Mouse (Mus musculus) MEL (cell line): ENCODE results near the gene Sytl3. TPM values are rescaled to one million over a fixed set of nuclear protein-coding genes. Genes with fewer than 3 reads are reported as not detected.

Experiments
- DNase-seq: peaks from one replicate; pipeline ENCODE4 v3.0.0; 2011; ENCODE audit warnings: low read depth, low spot score
- H3K27ac ChIP-seq: 2 replicates; pipeline ENCODE4 v1.5.1; 2012; ENCODE audit warnings: low read depth, mild to moderate bottlenecking, control low read depth, low read length, moderate library complexity; ENCODE audit not compliant: control insufficient read depth
- H3K27me3 ChIP-seq, 2 experiments: fragments of 150-350 bp in 1 of 2; sonication (generic) in 1 of 2; 2 replicates each; pipeline ENCODE4 v1.6.1; 2012; ENCODE audit warnings: low read length in 2 of 2, mild to moderate bottlenecking in 2 of 2, improper control_type of control experiment in 1 of 2, moderate library complexity in 1 of 2; ENCODE audit not compliant: insufficient read depth in 2 of 2, control insufficient read depth in 1 of 2
- H3K36me3 ChIP-seq, 2 experiments: 2 replicates each; pipeline ENCODE4 v1.6.1; 2012 to 2014; ENCODE audit warnings: low read length in 2 of 2, improper control_type of control experiment in 1 of 2, inconsistent platforms in 1 of 2, mild to moderate bottlenecking in 1 of 2; ENCODE audit not compliant: insufficient read depth in 2 of 2, control insufficient read depth in 1 of 2
- H3K4me1 ChIP-seq, 2 experiments: fragments of 150-350 bp in 1 of 2; sonication (generic) in 1 of 2; 2 replicates each; pipeline ENCODE4 v1.6.1; 2012; ENCODE audit warnings: low read length in 2 of 2, improper control_type of control experiment in 1 of 2, mild to moderate bottlenecking in 1 of 2; ENCODE audit not compliant: insufficient read depth in 2 of 2, control insufficient read depth in 1 of 2
- H3K4me3 ChIP-seq, 2 experiments: fragments of 150-350 bp in 1 of 2; sonication (generic) in 1 of 2; 2 replicates each; pipeline ENCODE4 v1.5.1; 2012; ENCODE audit warnings: low read depth in 2 of 2, low read length in 2 of 2, mild to moderate bottlenecking in 2 of 2, moderate library complexity in 2 of 2, control low read depth in 1 of 2, improper control_type of control experiment in 1 of 2; ENCODE audit not compliant: control insufficient read depth in 1 of 2, insufficient read depth in 1 of 2
- H3K79me2 ChIP-seq: 2 replicates; pipeline ENCODE4 v1.6.1; 2012; ENCODE audit warnings: mild to moderate bottlenecking, low read length, moderate library complexity; ENCODE audit not compliant: control insufficient read depth, poor library complexity, insufficient read depth
- H3K9ac ChIP-seq: 2 replicates; pipeline ENCODE4 v1.6.1; 2012; ENCODE audit warnings: low read depth, mild to moderate bottlenecking, control low read depth, low read length, moderate library complexity; ENCODE audit not compliant: control insufficient read depth, poor library complexity, severe bottlenecking
- H3K9me3 ChIP-seq: fragments of 150-350 bp; sonication (generic); replicated peaks from 2 replicates; pipeline ENCODE4 v1.6.1; 2012; ENCODE audit warnings: mild to moderate bottlenecking, low read length, improper control_type of control experiment, moderate library complexity; ENCODE audit not compliant: insufficient read depth
- CTCF ChIP-seq, 3 experiments: IDR thresholded peaks in 2 of 3; conservative IDR thresholded peaks in 1 of 3; 2 replicates each; pipeline ENCODE4 v1.5.1; 2011 to 2012; ENCODE audit warnings: low read length in 3 of 3, low read depth in 2 of 3, mild to moderate bottlenecking in 2 of 3, improper control_type of control experiment in 1 of 3, inconsistent platforms in 1 of 3, mixed read lengths in 1 of 3, moderate library complexity in 1 of 3; ENCODE audit not compliant: control insufficient read depth in 1 of 3, insufficient read depth in 1 of 3, poor library complexity in 1 of 3, severe bottlenecking in 1 of 3
- E2F4 ChIP-seq: IDR thresholded peaks from 2 replicates; pipeline ENCODE4 v1.6.1; 2011; ENCODE audit warnings: low read depth, low read length, improper control_type of control experiment, borderline replicate concordance
- ELF1 ChIP-seq: IDR thresholded peaks from 2 replicates; pipeline ENCODE4 v1.6.1; 2014; ENCODE audit warnings: low read depth, mild to moderate bottlenecking, inconsistent platforms, low read length, improper control_type of control experiment, moderate library complexity
- GABPA ChIP-seq: IDR thresholded peaks from 2 replicates; pipeline ENCODE4 v1.6.1; 2012; ENCODE audit warnings: low read depth, mild to moderate bottlenecking, inconsistent platforms, low read length, improper control_type of control experiment, moderate library complexity
- GATA1 ChIP-seq: IDR thresholded peaks from 2 replicates; pipeline ENCODE4 v1.6.1; 2011; ENCODE audit warnings: low read depth, low read length, improper control_type of control experiment
- JUND ChIP-seq: IDR thresholded peaks from 2 replicates; pipeline ENCODE4 v1.6.1; 2011; ENCODE audit warnings: low read depth, mild to moderate bottlenecking, improper control_type of control experiment, low read length
- KAT2A ChIP-seq: conservative IDR thresholded peaks from 2 replicates; pipeline ENCODE4 v1.6.1; 2012; ENCODE audit warnings: low read depth, low read length, improper control_type of control experiment, inconsistent platforms
- MAX ChIP-seq: IDR thresholded peaks from 2 replicates; pipeline ENCODE4 v1.6.1; 2011; ENCODE audit warnings: low read length, improper control_type of control experiment
- NELFE ChIP-seq: IDR thresholded peaks from 2 replicates; pipeline ENCODE4 v1.6.1; 2011; ENCODE audit warnings: low read depth, low read length, improper control_type of control experiment
- POLR2A ChIP-seq, 2 experiments: IDR thresholded peaks; 2 replicates each; pipeline ENCODE4 v1.6.1; 2011 to 2012; ENCODE audit warnings: low read length in 2 of 2, mild to moderate bottlenecking in 2 of 2, control low read depth in 1 of 2, improper control_type of control experiment in 1 of 2, low read depth in 1 of 2, moderate library complexity in 1 of 2; ENCODE audit not compliant: control insufficient read depth in 1 of 2, insufficient read depth in 1 of 2, poor library complexity in 1 of 2
- POLR2AphosphoS2 ChIP-seq: IDR thresholded peaks from 2 replicates; pipeline ENCODE4 v1.6.1; 2011; ENCODE audit warnings: low read length, improper control_type of control experiment
- POLR2AphosphoS5 ChIP-seq: IDR thresholded peaks from 2 replicates; pipeline ENCODE4 v1.6.1; 2012; ENCODE audit warnings: low read depth, borderline replicate concordance, mild to moderate bottlenecking, inconsistent platforms, low read length, moderate library complexity, mixed read lengths
- RAD21 ChIP-seq: IDR thresholded peaks from 2 replicates; pipeline ENCODE4 v1.6.1; 2011; ENCODE audit warnings: mild to moderate bottlenecking, low read depth, low read length, improper control_type of control experiment
- RCOR1 ChIP-seq: IDR thresholded peaks from 2 replicates; pipeline ENCODE4 v1.6.1; 2012; ENCODE audit warnings: low read depth, mild to moderate bottlenecking, inconsistent platforms, low read length, improper control_type of control experiment
- SIN3A ChIP-seq: IDR thresholded peaks from 2 replicates; pipeline ENCODE4 v1.6.1; 2012; ENCODE audit warnings: low read length, improper control_type of control experiment, inconsistent platforms
- TAL1 ChIP-seq: IDR thresholded peaks from 2 replicates; pipeline ENCODE4 v1.6.1; 2012; ENCODE audit warnings: mild to moderate bottlenecking, inconsistent platforms, low read length, moderate library complexity, mixed read lengths
- TBP ChIP-seq: IDR thresholded peaks from 2 replicates; pipeline ENCODE4 v1.8.0; 2011; ENCODE audit warnings: low read depth, low read length, improper control_type of control experiment
- TCF12 ChIP-seq: IDR thresholded peaks from 2 replicates; pipeline ENCODE4 v1.6.1; 2014; ENCODE audit warnings: low read depth, mild to moderate bottlenecking, inconsistent platforms, low read length, improper control_type of control experiment, moderate library complexity
- UBTF ChIP-seq: IDR thresholded peaks from 2 replicates; pipeline ENCODE4 v1.6.1; 2012; ENCODE audit warnings: low read depth, mild to moderate bottlenecking, inconsistent platforms, low read length, improper control_type of control experiment, moderate library complexity, borderline replicate concordance; ENCODE audit not compliant: insufficient read depth
- USF2 ChIP-seq, 2 experiments: IDR thresholded peaks; 2 replicates each; pipeline ENCODE4 v1.6.1; 2011 to 2012; ENCODE audit warnings: improper control_type of control experiment in 2 of 2, low read length in 2 of 2, borderline replicate concordance in 1 of 2, inconsistent platforms in 1 of 2, low read depth in 1 of 2, mild to moderate bottlenecking in 1 of 2; ENCODE audit not compliant: insufficient read depth in 1 of 2
- ZMIZ1 ChIP-seq: IDR thresholded peaks from 2 replicates; pipeline ENCODE4 v1.6.1; 2012; ENCODE audit warnings: low read depth, mild to moderate bottlenecking, inconsistent platforms, low read length, improper control_type of control experiment, moderate library complexity
- ZNF384 ChIP-seq: IDR thresholded peaks from 2 replicates; pipeline ENCODE4 v1.6.1; 2012; ENCODE audit warnings: low read depth, mild to moderate bottlenecking, inconsistent platforms, low read length, improper control_type of control experiment
- polyA plus RNA-seq, 2 experiments: library from polyadenylated mRNA; stranded (reverse) in 1 of 2; unstranded in 1 of 2; fragments of >175 nt in 1 of 2; fragments of >200 nt in 1 of 2; gene quantifications; 2 replicates each; pipeline versions ENCODE4 v1.2.1 to v1.2.4; 2012; ENCODE audit warnings: low replicate concordance in 2 of 2, low read depth in 1 of 2; ENCODE audit not compliant: insufficient read length in 2 of 2, insufficient read depth in 1 of 2, missing spikeins in 1 of 2
- total RNA-seq: library from RNA; depleted of rRNA; stranded (reverse); fragments of 300-350 nt; gene quantifications from 2 replicates; pipeline ENCODE4 v1.2.3, GENCODE M21; 2012

Gene Sytl3
- total and polyA plus RNA-seq, 3 experiments = not detected

DNA sequence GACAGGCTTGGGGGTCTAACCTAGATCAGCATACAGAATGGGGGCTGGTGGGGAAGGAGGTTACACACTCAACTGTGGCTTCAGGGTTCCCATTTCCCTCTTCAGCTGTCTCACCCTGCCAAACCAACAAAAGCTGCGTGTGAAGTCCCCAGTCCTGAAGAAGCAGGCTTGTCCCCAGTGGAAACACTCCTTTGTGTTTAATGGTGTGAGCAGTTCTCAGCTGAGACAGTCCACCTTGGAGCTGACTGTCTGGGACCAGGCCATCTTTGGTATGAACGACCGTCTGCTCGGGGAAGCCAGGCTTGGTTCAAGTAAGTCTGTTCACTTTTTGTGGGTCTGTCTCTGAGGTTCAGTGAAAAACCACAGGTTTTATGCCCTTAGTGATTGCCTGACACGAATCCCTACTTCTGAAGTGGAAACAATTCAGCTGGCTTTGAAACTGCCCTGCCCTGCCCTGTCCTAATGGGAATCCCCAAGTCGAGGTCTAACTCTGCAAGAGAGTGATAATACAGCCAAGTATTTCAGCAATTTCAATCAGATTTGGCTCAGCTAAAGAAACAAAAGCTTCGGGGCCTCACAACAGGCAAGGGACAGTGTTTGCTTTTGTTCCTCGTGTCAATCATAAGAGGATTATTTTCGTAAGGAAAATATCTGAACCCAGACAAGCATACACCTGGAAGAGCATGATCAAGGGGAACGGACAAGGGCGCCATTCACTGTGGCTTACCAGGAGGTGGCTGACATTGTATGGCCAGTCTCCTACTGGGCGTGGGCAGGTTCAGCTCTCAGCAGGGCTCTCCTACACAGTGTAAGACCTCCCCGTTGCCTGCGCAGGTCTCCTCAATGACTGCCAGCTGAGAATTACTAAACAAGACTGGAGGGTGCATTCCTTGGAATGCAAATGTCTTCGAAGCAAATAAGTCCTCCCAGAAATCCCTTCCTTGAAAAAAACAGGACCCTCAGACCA is 77.7 kb downstream of the Sytl3 start:
- H3K27ac ChIP-seq = no peak overlapping the region
- H3K9me3 ChIP-seq = no peaks in the 10 kb centered on the region
- H3K79me2 ChIP-seq = no peaks in the 10 kb centered on the region
- H3K4me3 ChIP-seq = no peak overlapping the region
- no peak overlapping the region for H3K9ac ChIP-seq
- DNase-seq = no peak
- TF ChIP-seq KAT2A (no peak), TAL1 (no peak), E2F4 (no peak), ELF1 (no peak), TCF12 (no peak), RAD21 (no peak), ZMIZ1 (no peak), UBTF (no peak), JUND (no peak), GABPA (no peak), GATA1 (no peak), USF2 (IDR thresholded peaks at IDR 0.05; ENCODE audit: borderline replicate concordance in 1 of 2, insufficient read depth in 1 of 2, low read depth in 1 of 2, low read length in 2 of 2) (no peak), POLR2AphosphoS2 (no peak), CTCF (IDR thresholded peaks at IDR 0.05 in 2 of 3, conservative IDR thresholded peaks at IDR 0.05 in 1 of 3; ENCODE audit: control insufficient read depth in 1 of 3, insufficient read depth in 1 of 3, low read depth in 2 of 3, low read length in 3 of 3, poor library complexity in 1 of 3, severe bottlenecking in 1 of 3) (no peak)
- H3K27me3 ChIP-seq = no peaks in the 10 kb centered on the region
- H3K4me1 ChIP-seq = no peaks in the 10 kb centered on the region
- H3K36me3 ChIP-seq = peaks cover under 1 to 1% of the 10 kb centered on the region in 2 experiments; a peak in 1 of 4 replicates

DNA sequence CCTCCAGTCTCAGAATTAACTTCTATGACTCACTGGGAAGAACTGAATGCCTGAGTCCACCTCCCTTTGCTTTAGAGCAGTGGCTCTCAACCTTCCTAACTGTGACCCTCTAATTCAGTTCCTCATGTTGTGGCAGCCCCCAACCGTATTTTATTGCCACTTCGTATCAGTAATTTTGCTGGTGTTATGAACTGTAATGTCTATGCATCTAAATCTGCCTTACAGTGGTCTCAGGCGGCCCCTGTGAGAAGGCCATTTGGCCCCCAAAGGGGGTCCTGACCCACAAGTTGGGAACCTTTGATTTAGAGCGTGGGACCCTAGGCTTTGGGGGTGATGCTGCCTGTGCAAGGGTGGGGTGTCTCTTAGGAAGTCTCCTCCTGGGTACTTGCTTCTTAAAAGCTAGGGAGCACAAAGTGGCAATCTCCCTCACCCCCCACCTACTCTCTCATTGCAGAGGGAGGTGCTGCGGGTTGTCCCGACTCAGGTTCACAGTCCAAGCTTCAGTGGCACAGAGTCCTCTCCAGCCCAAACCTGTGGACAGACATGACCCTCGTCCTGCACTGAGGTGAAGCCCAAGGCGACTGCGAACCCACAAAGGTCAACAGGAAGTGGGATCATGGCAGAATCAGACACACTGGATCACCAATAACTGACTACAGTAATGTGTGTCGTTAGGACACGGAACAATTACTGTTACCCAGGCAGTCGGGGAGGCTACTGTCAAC is 78.5 kb downstream of the Sytl3 start:
- Histone ChIP-seq H3K27me3 (no peaks in the 10 kb centered on the region), H3K4me1 (peaks cover 2 to 3% of the 10 kb centered on the region in 2 experiments; a peak in 3 of 4 replicates), H3K79me2 (no peaks in the 10 kb centered on the region), H3K27ac (no peak overlapping the region), H3K4me3 (no peak overlapping the region), H3K36me3 (peaks cover 1 to 6% of the 10 kb centered on the region in 2 experiments; a peak in 2 of 4 replicates), H3K9me3 (no peaks in the 10 kb centered on the region), H3K9ac (no peak overlapping the region)
- no peak for DNase-seq
- TF ChIP-seq RAD21 (no peak), TBP (no peak), POLR2A (IDR thresholded peaks at IDR 0.05; ENCODE audit: control insufficient read depth in 1 of 2, insufficient read depth in 1 of 2, low read depth in 1 of 2, low read length in 2 of 2, poor library complexity in 1 of 2) (no peak), MAX (no peak), ZMIZ1 (no peak), ELF1 (no peak), ZNF384 (no peak), POLR2AphosphoS5 (no peak), SIN3A (no peak), RCOR1 (no peak), NELFE (no peak)
